Mouse (Mus musculus): ENCODE data around the gene Fgd6. TPM values are rescaled to one million over a fixed set of nuclear protein-coding genes. Genes with fewer than 3 reads are reported as not detected.
A peak's percentile ranks its signal among the peaks of the same experiment; 100 is the strongest.

Fgd6 gene
- polyA plus RNA-seq, 1 experiment from 2014 or later, result 3.1 TPM

DNA sequence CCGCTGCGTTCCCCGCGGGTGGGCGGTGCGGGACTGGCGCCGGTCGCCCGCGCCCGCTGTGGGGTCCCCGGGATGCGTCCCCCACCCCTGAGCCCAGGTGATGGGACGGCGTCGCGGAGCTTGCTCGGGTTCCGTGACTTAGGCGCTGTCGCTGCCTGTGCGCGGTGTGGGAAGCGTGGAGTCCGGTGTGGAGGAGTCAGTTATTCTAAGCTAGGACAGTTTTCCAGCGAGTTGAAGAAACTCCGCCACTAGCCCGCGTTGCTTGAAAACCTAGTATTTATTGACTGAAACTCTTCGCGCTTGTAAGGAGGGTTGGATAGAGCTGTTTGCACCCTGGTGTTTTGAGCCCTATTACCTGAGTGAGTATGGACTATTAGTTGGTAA, 566 bp downstream of the Fgd6 start:
- DNase-seq (ENCODE audit: low spot score) (no peak), ATAC-seq (ENCODE audit: low read depth) (peak; percentile 39; the same call in 1 of the 2 replicates)
- Histone ChIP-seq H3K4me3 (ENCODE audit: low read depth, low read length) (peak overlapping the region; percentile 76), H3K9ac (ENCODE audit: low read depth, low read length) (peak overlapping the region; percentile 82), H3K27me3 (replicated peaks; ENCODE audit: control insufficient read depth, insufficient read depth, low read length) (no peaks in the 10 kb centered on the region), H3K27ac (replicated peaks; ENCODE audit: low read depth, low read length) (peak overlapping the region; percentile 70), H3K4me1 (ENCODE audit: control insufficient read depth, insufficient read depth, low read length) (peaks cover 12% of the 10 kb centered on the region), H3K4me2 (ENCODE audit: low read depth, low read length) (peak overlapping the region; percentile 84), H3K36me3 (ENCODE audit: control insufficient read depth, insufficient read depth, low read length) (no peaks in the 10 kb centered on the region), H3K9me3 (ENCODE audit: control insufficient read depth, low read length) (no peaks in the 10 kb centered on the region)
- under 1% methylated on average over 28 of the region's 32 CpGs for WGBS

DNA sequence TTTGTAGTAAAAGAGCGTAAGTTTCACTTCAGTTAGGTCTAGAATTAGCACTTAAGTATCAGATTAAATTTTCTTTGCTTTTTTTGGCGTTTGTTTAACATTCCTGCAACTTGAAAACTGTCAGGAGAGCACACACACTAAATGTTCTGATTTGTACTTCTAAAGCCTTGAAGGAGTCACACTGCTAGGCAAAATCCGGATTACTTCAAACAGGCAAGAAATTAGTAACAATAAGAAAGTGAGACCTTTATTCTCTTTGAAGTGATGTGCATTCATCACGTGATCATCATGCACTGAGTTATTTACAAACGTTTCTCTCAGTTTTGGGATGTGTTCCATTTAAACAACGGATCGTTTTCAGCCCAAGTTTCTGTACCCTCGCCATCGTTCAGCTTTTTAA, 1.4 kb downstream of the Fgd6 start:
- Histone ChIP-seq H3K9me3 (ENCODE audit: control insufficient read depth, low read length) (no peaks in the 10 kb centered on the region), H3K4me1 (ENCODE audit: control insufficient read depth, insufficient read depth, low read length) (peaks cover 12% of the 10 kb centered on the region), H3K9ac (ENCODE audit: low read depth, low read length) (no peak overlapping the region), H3K27me3 (replicated peaks; ENCODE audit: control insufficient read depth, insufficient read depth, low read length) (no peaks in the 10 kb centered on the region), H3K27ac (replicated peaks; ENCODE audit: low read depth, low read length) (no peak overlapping the region), H3K4me3 (ENCODE audit: low read depth, low read length) (peak overlapping the region; percentile 76), H3K4me2 (ENCODE audit: low read depth, low read length) (peak overlapping the region; percentile 84), H3K36me3 (ENCODE audit: control insufficient read depth, insufficient read depth, low read length) (no peaks in the 10 kb centered on the region)
- WGBS, result 41% methylated on average over 9 of the region's 9 CpGs
- DNase-seq (ENCODE audit: low spot score), result no peak
- ATAC-seq (ENCODE audit: low read depth), result no peak

DNA sequence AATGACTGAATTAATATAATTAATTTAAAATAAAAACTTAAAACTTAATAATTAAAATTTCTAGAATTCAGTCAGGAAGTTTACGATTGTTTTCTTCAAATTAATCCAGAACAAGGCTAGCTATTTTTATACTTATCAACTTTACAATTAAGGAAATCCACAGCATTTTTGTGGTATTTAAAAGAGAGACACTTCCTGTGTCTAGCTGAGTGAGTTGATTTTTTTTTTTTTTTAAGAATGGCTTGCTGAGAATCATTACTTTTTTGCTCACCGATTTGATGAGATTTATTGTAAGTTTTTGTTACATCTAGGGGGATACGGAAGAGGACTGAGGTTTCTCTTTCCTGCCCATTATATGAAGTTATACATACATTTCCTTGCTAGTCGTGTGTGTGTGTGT, 1.8 kb downstream of the Fgd6 start:
- Histone ChIP-seq H3K4me2 (ENCODE audit: low read depth, low read length) (peak overlapping the region; percentile 11; the same call in 1 of the 2 replicates), H3K9ac (ENCODE audit: low read depth, low read length) (no peak overlapping the region), H3K27me3 (replicated peaks; ENCODE audit: control insufficient read depth, insufficient read depth, low read length) (no peaks in the 10 kb centered on the region), H3K36me3 (ENCODE audit: control insufficient read depth, insufficient read depth, low read length) (no peaks in the 10 kb centered on the region), H3K4me3 (ENCODE audit: low read depth, low read length) (no peak overlapping the region), H3K9me3 (ENCODE audit: control insufficient read depth, low read length) (no peaks in the 10 kb centered on the region), H3K27ac (replicated peaks; ENCODE audit: low read depth, low read length) (no peak overlapping the region), H3K4me1 (ENCODE audit: control insufficient read depth, insufficient read depth, low read length) (peaks cover 12% of the 10 kb centered on the region)
- WGBS, result 70% methylated on average over 4 of the region's 4 CpGs
- ATAC-seq (ENCODE audit: low read depth) (no peak), DNase-seq (ENCODE audit: low spot score) (no peak)

DNA sequence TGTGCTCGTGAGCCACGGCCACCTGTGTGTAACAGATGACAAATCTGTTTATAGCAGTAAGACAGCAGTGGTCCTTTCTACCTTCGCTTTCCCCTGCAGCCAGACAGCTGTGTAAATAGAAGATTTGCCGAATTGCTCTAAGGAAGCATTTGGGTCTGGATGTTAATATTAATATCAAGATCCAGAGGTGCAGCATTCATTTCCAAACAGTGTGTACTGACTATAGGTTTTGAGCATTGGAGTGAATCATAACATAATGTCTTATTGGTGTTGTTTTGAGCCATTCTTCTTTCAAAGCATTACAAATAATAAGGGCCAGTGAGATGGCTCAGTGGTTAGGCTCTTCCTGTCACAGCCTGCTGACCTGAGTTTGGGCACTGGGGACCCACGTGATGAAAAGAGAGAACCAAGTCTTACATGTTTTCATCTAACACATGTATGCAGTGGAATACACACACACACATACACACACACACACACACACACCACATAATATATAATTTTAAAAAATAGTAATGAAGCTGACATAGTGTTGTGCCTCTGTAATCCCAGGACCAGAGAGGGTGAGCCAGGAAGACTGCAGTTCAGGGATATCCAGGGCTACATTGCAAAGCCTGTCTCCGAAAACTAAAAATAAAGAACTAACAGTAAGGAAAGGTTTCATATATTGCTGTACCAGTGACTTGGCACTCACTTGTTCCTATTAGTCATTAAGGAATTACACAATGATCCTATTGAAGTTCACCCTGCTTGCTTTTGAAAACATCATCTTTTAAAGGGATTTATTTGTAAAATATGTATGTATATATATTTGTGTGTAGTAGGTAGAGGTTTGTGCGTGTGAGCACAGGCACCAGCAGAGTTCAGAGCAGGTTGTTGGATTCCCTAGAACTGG, 2.8 kb downstream of the Fgd6 start:
- peaks cover 12% of the 10 kb centered on the region for H3K4me1 ChIP-seq (ENCODE audit: control insufficient read depth, insufficient read depth, low read length)
- ATAC-seq (ENCODE audit: low read depth) (no peak), DNase-seq (ENCODE audit: low spot score) (no peak)
- no peaks in the 10 kb centered on the region for H3K9me3 ChIP-seq (ENCODE audit: control insufficient read depth, low read length)
- no peaks in the 10 kb centered on the region for H3K27me3 ChIP-seq (replicated peaks; ENCODE audit: control insufficient read depth, insufficient read depth, low read length)
- no peak overlapping the region for H3K9ac ChIP-seq (ENCODE audit: low read depth, low read length)
- 61% methylated on average over 7 of the region's 7 CpGs for WGBS
- H3K4me3 ChIP-seq (ENCODE audit: low read depth, low read length), result no peak overlapping the region
- H3K27ac ChIP-seq (replicated peaks; ENCODE audit: low read depth, low read length), result no peak overlapping the region
- H3K4me2 ChIP-seq (ENCODE audit: low read depth, low read length), result peak overlapping the region; percentile 11; the same call in 1 of the 2 replicates
- no peaks in the 10 kb centered on the region for H3K36me3 ChIP-seq (ENCODE audit: control insufficient read depth, insufficient read depth, low read length)

DNA sequence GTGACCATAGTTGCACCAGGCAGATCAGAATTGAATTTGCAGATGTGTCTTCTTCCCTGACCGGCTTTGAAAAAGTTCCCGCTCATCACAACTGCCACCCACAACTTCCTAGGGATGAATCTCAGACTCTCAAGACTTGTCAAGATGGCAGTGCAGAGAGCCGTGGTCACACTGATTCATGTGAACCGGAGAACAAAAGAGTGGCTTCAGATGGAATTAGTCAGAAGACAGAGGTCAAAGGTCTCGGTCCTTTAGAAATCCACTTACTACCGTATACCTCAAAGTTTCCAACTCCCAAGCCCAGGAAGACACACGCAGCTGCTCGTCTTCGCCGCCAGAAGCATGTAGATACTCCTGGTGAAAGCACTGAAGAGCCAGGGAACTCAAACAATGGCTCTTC, 8.1 kb downstream of the Fgd6 start:
- WGBS, result 59% methylated on average over 10 of the region's 10 CpGs
- Histone ChIP-seq H3K4me3 (ENCODE audit: low read depth, low read length) (no peak overlapping the region), H3K27ac (replicated peaks; ENCODE audit: low read depth, low read length) (no peak overlapping the region), H3K9me3 (ENCODE audit: control insufficient read depth, low read length) (no peaks in the 10 kb centered on the region), H3K4me2 (ENCODE audit: low read depth, low read length) (no peak overlapping the region), H3K36me3 (ENCODE audit: control insufficient read depth, insufficient read depth, low read length) (peaks cover 16% of the 10 kb centered on the region), H3K27me3 (replicated peaks; ENCODE audit: control insufficient read depth, insufficient read depth, low read length) (no peaks in the 10 kb centered on the region), H3K9ac (ENCODE audit: low read depth, low read length) (no peak overlapping the region), H3K4me1 (ENCODE audit: control insufficient read depth, insufficient read depth, low read length) (no peaks in the 10 kb centered on the region)
- DNase-seq (ENCODE audit: low spot score) (no peak), ATAC-seq (ENCODE audit: low read depth) (no peak)

DNA sequence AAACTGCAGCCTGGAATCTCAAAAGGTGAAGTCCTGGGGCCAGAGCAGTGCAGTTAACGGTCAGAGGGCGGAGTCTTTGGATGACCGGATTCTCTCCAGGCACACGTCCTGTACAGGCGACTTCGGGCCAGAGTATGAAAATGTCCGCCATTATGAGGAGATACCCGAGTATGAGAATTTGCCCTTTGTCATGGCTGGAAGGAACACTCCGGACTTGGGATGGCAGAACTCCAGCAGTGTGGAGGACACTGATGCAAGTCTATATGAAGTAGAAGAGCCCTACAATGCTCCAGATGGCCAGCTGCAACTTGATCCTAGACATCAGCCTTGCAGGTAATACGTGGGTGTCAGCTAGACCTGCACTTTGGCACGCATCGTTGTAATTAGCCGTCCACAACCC, 9.5 kb downstream of the Fgd6 start:
- no peak for ATAC-seq (ENCODE audit: low read depth)
- WGBS, result 93% methylated on average over 13 of the region's 13 CpGs

DNA sequence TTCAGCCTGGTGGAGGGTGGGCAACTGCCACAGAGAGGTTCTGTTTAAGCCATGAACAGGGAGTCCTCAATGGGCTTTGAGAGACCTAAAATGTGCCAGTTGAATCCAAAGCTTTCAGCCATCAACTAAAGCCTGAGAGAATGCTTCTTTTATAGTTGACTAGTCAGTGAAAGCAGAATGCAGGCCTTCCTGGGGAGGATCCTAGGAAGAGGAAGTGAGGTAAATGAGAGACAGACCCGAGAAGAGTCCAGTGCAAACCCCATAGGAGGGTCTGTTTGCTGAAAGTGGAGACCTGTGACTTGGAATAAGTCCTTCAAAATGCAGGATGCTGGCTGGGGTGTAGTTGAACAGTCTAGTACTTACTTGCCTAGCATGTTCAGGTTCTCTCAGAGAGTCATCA, 11.2 kb downstream of the Fgd6 start:
- DNase-seq (ENCODE audit: low spot score), result no peak
- Histone ChIP-seq H3K36me3 (ENCODE audit: control insufficient read depth, insufficient read depth, low read length) (peaks cover 16% of the 10 kb centered on the region), H3K9me3 (ENCODE audit: control insufficient read depth, low read length) (no peaks in the 10 kb centered on the region), H3K4me3 (ENCODE audit: low read depth, low read length) (no peak overlapping the region), H3K4me2 (ENCODE audit: low read depth, low read length) (no peak overlapping the region), H3K27ac (replicated peaks; ENCODE audit: low read depth, low read length) (no peak overlapping the region), H3K9ac (ENCODE audit: low read depth, low read length) (no peak overlapping the region), H3K4me1 (ENCODE audit: control insufficient read depth, insufficient read depth, low read length) (no peaks in the 10 kb centered on the region), H3K27me3 (replicated peaks; ENCODE audit: control insufficient read depth, insufficient read depth, low read length) (no peaks in the 10 kb centered on the region)
- no peak for ATAC-seq (ENCODE audit: low read depth)
- 69% methylated on average over 1 of the region's 1 CpGs for WGBS

More for the DNA sequence above, 9.5 kb downstream of the Fgd6 start:
- no peak overlapping the region for H3K27ac ChIP-seq (replicated peaks; ENCODE audit: low read depth, low read length)
- H3K4me3 ChIP-seq (ENCODE audit: low read depth, low read length), result no peak overlapping the region
- H3K36me3 ChIP-seq (ENCODE audit: control insufficient read depth, insufficient read depth, low read length), result peaks cover 16% of the 10 kb centered on the region
- no peaks in the 10 kb centered on the region for H3K4me1 ChIP-seq (ENCODE audit: control insufficient read depth, insufficient read depth, low read length)
- H3K9me3 ChIP-seq (ENCODE audit: control insufficient read depth, low read length), result no peaks in the 10 kb centered on the region
- no peak for DNase-seq (ENCODE audit: low spot score)
- no peaks in the 10 kb centered on the region for H3K27me3 ChIP-seq (replicated peaks; ENCODE audit: control insufficient read depth, insufficient read depth, low read length)
- no peak overlapping the region for H3K9ac ChIP-seq (ENCODE audit: low read depth, low read length)
- H3K4me2 ChIP-seq (ENCODE audit: low read depth, low read length), result no peak overlapping the region

DNA sequence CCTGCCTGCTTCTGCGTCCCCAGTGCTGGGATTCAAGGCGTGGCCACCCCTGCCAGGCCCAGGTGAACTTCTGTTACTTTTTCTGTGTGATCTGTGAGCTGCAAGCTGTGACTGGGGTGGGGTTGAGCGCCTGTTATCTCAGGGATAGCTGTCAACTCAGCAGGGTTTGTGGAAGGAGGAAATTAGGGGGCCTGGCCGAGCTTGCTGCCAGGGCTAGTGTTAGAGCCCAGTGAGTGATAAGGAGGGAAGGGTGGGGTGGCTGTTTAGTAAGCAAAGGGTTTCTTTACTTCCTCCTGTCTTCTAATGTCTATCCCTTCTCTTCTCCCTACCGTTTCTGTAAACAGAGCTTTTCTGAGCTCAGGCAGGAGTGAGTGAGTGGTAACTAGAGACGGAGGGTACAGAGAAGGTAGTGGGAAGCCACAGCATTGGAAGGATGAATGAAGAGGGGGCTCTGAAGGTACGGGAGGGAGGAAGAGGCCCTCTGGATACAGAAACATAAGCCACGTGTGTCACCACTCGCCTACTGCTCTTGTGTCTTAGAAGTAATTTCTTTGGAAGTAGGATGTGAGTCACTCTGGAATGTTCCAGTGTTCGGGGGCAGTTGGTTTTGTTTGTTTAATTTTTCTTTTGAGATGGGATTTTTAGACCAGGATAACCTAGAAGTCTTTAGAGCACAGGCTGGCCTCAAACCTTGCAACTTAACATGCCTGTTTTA, 12.2 kb downstream of the Fgd6 start:
- Histone ChIP-seq H3K9me3 (ENCODE audit: control insufficient read depth, low read length) (no peaks in the 10 kb centered on the region), H3K4me3 (ENCODE audit: low read depth, low read length) (no peak overlapping the region), H3K27ac (replicated peaks; ENCODE audit: low read depth, low read length) (no peak overlapping the region), H3K27me3 (replicated peaks; ENCODE audit: control insufficient read depth, insufficient read depth, low read length) (no peaks in the 10 kb centered on the region), H3K4me1 (ENCODE audit: control insufficient read depth, insufficient read depth, low read length) (no peaks in the 10 kb centered on the region), H3K36me3 (ENCODE audit: control insufficient read depth, insufficient read depth, low read length) (peaks cover 16% of the 10 kb centered on the region), H3K9ac (ENCODE audit: low read depth, low read length) (no peak overlapping the region), H3K4me2 (ENCODE audit: low read depth, low read length) (no peak overlapping the region)
- DNase-seq (ENCODE audit: low spot score) (no peak), ATAC-seq (ENCODE audit: low read depth) (no peak)
- 59% methylated on average over 10 of the region's 10 CpGs for WGBS
